Mouse (Mus musculus): ENCODE data around the gene Igsf8. TPM values are rescaled to one million over a fixed set of nuclear protein-coding genes. Genes with fewer than 3 reads are reported as not detected.
A peak's percentile ranks its signal among the peaks of the same experiment; 100 is the strongest.
"Not testable (repeated sequence)": the region's sequence is repeated elsewhere in the genome, so short reads cannot be mapped to it uniquely, and the experiment has no call there.

The Igsf8 gene
- polyA plus RNA-seq, 1 experiment from 2014 or later, result 12.8 TPM

DNA sequence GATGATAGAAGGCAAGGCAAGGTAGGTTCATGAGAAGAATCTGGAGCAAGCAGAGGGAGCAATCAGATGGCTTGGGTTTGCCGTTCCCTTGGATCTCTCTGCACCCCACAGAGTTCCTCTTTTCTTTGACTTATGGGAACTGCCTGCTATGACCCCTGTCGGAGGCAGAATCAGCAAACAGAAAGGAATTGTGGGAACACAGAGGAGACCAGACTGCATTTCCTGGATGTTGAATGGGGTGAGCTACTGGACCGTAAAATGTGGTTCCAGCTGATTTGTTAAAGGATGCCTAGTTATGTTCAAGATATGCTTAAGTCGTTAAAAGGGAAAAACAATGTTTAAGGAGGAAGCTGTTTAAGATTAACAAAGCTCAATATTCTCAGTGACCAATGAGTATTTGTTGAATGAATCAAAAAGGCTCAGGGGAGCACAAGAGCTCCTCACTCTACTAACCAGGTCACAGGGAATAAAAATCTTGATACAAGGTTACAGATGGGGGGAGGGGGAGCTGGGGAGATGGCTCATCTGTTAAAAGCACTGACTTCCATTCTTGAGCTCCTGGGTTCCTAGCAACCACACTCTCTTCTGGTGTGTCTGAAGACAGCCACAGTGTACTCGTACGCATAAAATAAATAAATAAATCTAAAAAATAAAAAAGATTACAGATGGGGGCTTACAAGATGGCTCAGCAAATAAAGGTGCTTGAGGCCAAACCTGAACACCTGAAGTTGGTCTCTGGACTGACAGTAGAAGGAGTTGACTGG is 20.3 kb upstream of the Igsf8 start:
- no peak overlapping the region for H3K9ac ChIP-seq (replicated peaks)
- H3K36me3 ChIP-seq (replicated peaks; ENCODE audit: insufficient read depth, low read length), result no peaks in the 10 kb centered on the region
- H3K27ac ChIP-seq (ENCODE audit: low read depth), result no peak overlapping the region
- H3K4me1 ChIP-seq (ENCODE audit: insufficient read depth), result no peaks in the 10 kb centered on the region
- DNase-seq, result no peak
- H3K27me3 ChIP-seq (ENCODE audit: insufficient read depth, low read length), result peaks cover 16% of the 10 kb centered on the region; the same call in 1 of the 2 replicates
- no peak overlapping the region for H3K4me2 ChIP-seq (ENCODE audit: low read depth, low read length)
- 38% methylated on average over 6 of the region's 6 CpGs for WGBS (ENCODE audit: insufficient replicate concordance)
- no peak for ATAC-seq
- H3K4me3 ChIP-seq (ENCODE audit: low read depth, low read length), result no peak overlapping the region
- no peak for TF ChIP-seq EP300 (IDR thresholded peaks at IDR 0.05; ENCODE audit: low read depth)
- no peak for TF ChIP-seq CTCF (IDR thresholded peaks at IDR 0.05; ENCODE audit: low read depth)
- no peaks in the 10 kb centered on the region for H3K9me3 ChIP-seq (ENCODE audit: low read length)

DNA sequence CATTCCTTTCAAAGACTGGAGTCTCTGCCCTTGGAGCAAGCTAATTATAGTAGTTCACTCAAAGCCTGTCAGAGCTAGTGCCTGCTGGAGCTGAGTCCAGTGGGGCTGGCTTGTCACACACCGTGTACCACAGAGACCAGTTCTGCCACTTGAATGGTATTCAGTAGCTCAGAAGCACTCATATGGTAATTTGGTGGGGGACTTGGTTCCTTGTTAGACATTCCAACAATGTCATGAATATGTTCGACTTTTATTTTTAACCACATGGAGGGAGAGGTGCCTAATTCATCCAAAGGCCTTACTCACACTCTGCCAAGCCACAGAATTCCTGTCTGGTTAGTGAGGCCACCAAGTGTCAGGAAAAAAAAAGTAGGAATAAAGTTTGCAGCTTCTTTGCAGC is 19.0 kb upstream of the Igsf8 start:
- no peak for TF ChIP-seq CTCF (IDR thresholded peaks at IDR 0.05; ENCODE audit: low read depth)
- TF ChIP-seq EP300 (IDR thresholded peaks at IDR 0.05; ENCODE audit: low read depth), result no peak
- Histone ChIP-seq H3K27ac (ENCODE audit: low read depth) (no peak overlapping the region), H3K9ac (replicated peaks) (no peak overlapping the region), H3K9me3 (ENCODE audit: low read length) (no peaks in the 10 kb centered on the region), H3K4me2 (ENCODE audit: low read depth, low read length) (no peak overlapping the region), H3K4me3 (ENCODE audit: low read depth, low read length) (no peak overlapping the region), H3K4me1 (ENCODE audit: insufficient read depth) (no peaks in the 10 kb centered on the region), H3K27me3 (ENCODE audit: insufficient read depth, low read length) (peaks cover 16% of the 10 kb centered on the region; the same call in 1 of the 2 replicates), H3K36me3 (replicated peaks; ENCODE audit: insufficient read depth, low read length) (no peaks in the 10 kb centered on the region)
- no peak for DNase-seq
- ATAC-seq, result no peak
- 59% methylated on average over 2 of the region's 2 CpGs for WGBS (ENCODE audit: insufficient replicate concordance)

GRCm38 (mm10) chr1:172243547-172244205 is 17.8 kb upstream of the Igsf8 start:
- no peak overlapping the region for H3K4me2 ChIP-seq (ENCODE audit: low read depth, low read length)

DNA sequence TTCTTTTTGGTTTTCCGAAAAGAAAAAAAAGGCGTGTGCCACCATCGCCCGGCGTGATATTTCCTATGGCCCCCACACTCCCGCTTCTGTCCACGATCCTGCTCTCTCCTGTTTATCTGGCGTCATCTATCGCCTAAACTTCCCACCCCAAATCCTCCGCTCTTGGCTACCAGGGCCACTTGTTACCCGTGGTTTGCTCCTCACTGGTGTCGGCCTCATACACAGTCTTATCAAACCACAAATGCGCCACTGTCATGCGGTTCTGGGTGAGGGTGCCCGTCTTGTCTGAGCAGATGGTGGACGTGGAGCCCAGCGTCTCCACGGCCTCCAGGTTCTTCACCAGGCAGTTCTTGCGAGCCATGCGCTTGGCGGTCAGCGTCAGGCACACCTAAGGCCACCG is 16.8 kb upstream of the Igsf8 start:
- not testable (repeated sequence) for ATAC-seq; H3K4me3 ChIP-seq (ENCODE audit: low read depth, low read length); H3K9ac ChIP-seq (replicated peaks); H3K9me3 ChIP-seq (ENCODE audit: low read length); H3K4me1 ChIP-seq (ENCODE audit: insufficient read depth); H3K27ac ChIP-seq (ENCODE audit: low read depth); DNase-seq; H3K36me3 ChIP-seq (replicated peaks; ENCODE audit: insufficient read depth, low read length)
- peaks cover 16% of the 10 kb centered on the region; the same call in 1 of the 2 replicates for H3K27me3 ChIP-seq (ENCODE audit: insufficient read depth, low read length)
- H3K4me2 ChIP-seq (ENCODE audit: low read depth, low read length), result peak overlapping the region; percentile 24; the same call in 1 of the 2 replicates
- WGBS (ENCODE audit: insufficient replicate concordance), result 33% methylated on average over 23 of the region's 23 CpGs

More at GRCm38 (mm10) chr1:172243547-172244205, 17.8 kb upstream of the Igsf8 start:
- no peak overlapping the region for H3K9ac ChIP-seq (replicated peaks)
- no peak for DNase-seq
- no peaks in the 10 kb centered on the region for H3K9me3 ChIP-seq (ENCODE audit: low read length)
- peaks cover 16% of the 10 kb centered on the region; the same call in 1 of the 2 replicates for H3K27me3 ChIP-seq (ENCODE audit: insufficient read depth, low read length)
- no peak overlapping the region for H3K4me3 ChIP-seq (ENCODE audit: low read depth, low read length)
- no peak overlapping the region for H3K27ac ChIP-seq (ENCODE audit: low read depth)
- H3K4me1 ChIP-seq (ENCODE audit: insufficient read depth), result no peaks in the 10 kb centered on the region
- TF ChIP-seq CTCF (IDR thresholded peaks at IDR 0.05; ENCODE audit: low read depth), result peak; percentile 39; the same call in 1 of the 2 replicates
- no peak for TF ChIP-seq EP300 (IDR thresholded peaks at IDR 0.05; ENCODE audit: low read depth)
- WGBS (ENCODE audit: insufficient replicate concordance), result 31% methylated on average over 16 of the region's 16 CpGs
- H3K36me3 ChIP-seq (replicated peaks; ENCODE audit: insufficient read depth, low read length), result no peaks in the 10 kb centered on the region
- no peak for ATAC-seq

GRCm38 (mm10) chr1:172247216-172247615 is 14.2 kb upstream of the Igsf8 start:
- 71% methylated on average over 4 of the region's 4 CpGs for WGBS (ENCODE audit: insufficient replicate concordance)
- H3K4me1 ChIP-seq (ENCODE audit: insufficient read depth), result no peaks in the 10 kb centered on the region
- no peak overlapping the region for H3K9ac ChIP-seq (replicated peaks)
- no peak for TF ChIP-seq CTCF (IDR thresholded peaks at IDR 0.05; ENCODE audit: low read depth)
- no peak for TF ChIP-seq EP300 (IDR thresholded peaks at IDR 0.05; ENCODE audit: low read depth)
- peaks cover 16% of the 10 kb centered on the region; the same call in 1 of the 2 replicates for H3K27me3 ChIP-seq (ENCODE audit: insufficient read depth, low read length)
- DNase-seq (no peak), ATAC-seq (no peak)
- H3K36me3 ChIP-seq (replicated peaks; ENCODE audit: insufficient read depth, low read length), result no peaks in the 10 kb centered on the region
- no peak overlapping the region for H3K4me3 ChIP-seq (ENCODE audit: low read depth, low read length)
- H3K27ac ChIP-seq (ENCODE audit: low read depth), result no peak overlapping the region
- H3K4me2 ChIP-seq (ENCODE audit: low read depth, low read length), result no peak overlapping the region
- H3K9me3 ChIP-seq (ENCODE audit: low read length), result no peaks in the 10 kb centered on the region

DNA sequence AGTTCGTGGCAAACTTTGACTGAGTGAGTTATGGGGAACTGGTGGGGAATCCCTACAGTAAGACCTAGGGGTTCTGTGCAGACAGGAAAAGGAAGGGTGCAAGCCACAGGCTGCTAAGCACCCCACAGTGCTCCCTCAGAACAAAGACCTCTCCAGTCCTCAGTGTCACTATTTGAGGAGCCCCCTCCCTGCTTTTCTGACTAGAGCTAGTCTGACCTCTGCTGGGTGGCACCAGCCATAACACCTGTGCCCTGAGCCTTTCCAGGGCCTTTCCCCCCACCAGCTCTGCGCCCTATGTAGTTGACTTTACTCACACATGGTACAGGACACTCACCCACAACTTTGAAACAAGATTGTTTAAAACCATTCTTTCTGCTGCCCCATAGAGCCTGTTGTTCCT is 13.8 kb upstream of the Igsf8 start:
- no peaks in the 10 kb centered on the region for H3K36me3 ChIP-seq (replicated peaks; ENCODE audit: insufficient read depth, low read length)
- WGBS (ENCODE audit: insufficient replicate concordance), result 29% methylated on average over 2 of the region's 2 CpGs
- TF ChIP-seq CTCF (IDR thresholded peaks at IDR 0.05; ENCODE audit: low read depth) (peak; percentile 60), EP300 (IDR thresholded peaks at IDR 0.05; ENCODE audit: low read depth) (no peak)
- no peak for DNase-seq
- H3K4me2 ChIP-seq (ENCODE audit: low read depth, low read length), result no peak overlapping the region
- no peaks in the 10 kb centered on the region for H3K4me1 ChIP-seq (ENCODE audit: insufficient read depth)
- H3K4me3 ChIP-seq (ENCODE audit: low read depth, low read length), result no peak overlapping the region
- H3K9me3 ChIP-seq (ENCODE audit: low read length), result no peaks in the 10 kb centered on the region
- ATAC-seq, result no peak
- H3K9ac ChIP-seq (replicated peaks), result no peak overlapping the region
- no peak overlapping the region for H3K27ac ChIP-seq (ENCODE audit: low read depth)
- peaks cover 16% of the 10 kb centered on the region; the same call in 1 of the 2 replicates for H3K27me3 ChIP-seq (ENCODE audit: insufficient read depth, low read length)
